Mouse (Mus musculus): Measurements from ENCODE around the gene Zc3h7a. TPM values are rescaled to one million over a fixed set of nuclear protein-coding genes. Genes with fewer than 3 reads are reported as not detected.

Zc3h7a gene
- polyA plus RNA-seq, 1 experiment: 609 TPM

DNA sequence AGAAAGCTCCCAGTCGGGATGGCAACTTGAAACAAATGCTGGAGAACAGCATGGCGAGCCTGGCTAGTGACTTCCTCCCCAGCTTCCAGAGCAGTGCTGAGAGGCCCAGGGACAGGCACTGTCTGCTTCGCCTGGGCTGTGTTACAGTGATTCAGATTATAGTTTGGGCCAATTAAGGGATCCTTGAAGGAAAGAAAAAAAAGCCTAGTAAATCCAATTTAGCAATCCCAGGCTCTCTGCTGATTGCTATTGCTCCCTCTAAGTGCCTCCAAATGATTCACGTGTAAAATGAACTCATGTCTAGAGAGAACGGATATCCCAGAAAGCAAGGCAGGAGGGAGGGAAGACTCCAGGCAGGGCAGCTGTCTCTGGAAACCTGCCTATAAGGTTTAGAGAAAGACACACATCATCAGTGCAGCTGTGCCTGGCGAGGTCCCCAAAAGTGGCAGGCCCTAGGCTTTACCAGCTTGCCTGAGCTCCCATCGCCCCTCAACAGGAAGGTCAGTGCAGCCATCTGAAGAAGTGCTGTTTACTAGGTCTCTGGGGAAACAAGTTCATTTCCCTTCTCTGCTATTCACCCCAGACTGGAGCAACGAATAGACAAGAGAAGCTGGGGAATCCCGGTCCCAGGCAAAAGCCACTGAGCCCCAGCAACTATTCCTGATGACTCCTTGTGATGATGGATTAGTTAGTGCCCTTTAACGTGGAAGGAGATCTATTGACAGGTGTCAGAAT lies 85.2 kb downstream of the Zc3h7a start:
- 35% methylated on average over 10 of the region's 10 CpGs for WGBS
- Histone ChIP-seq H3K4me1 (ENCODE audit: control insufficient read depth, insufficient read depth, low read length) (peaks cover 36% of the 10 kb centered on the region), H3K27ac (ENCODE audit: insufficient read depth, low read depth, low read length) (peak overlapping the region; percentile 65), H3K4me3 (ENCODE audit: insufficient read depth, low read depth, low read length) (no peak overlapping the region)
- TF ChIP-seq CTCF (IDR thresholded peaks at IDR 0.05; ENCODE audit: insufficient read depth, low read depth, low read length): no peak
- TF ChIP-seq POLR2A (IDR thresholded peaks at IDR 0.05; ENCODE audit: insufficient read depth, low read depth, low read length): no peak

- TF ChIP-seq CTCF (IDR thresholded peaks at IDR 0.05; ENCODE audit: insufficient read depth, low read depth, low read length): no peak
- no peak for TF ChIP-seq POLR2A (IDR thresholded peaks at IDR 0.05; ENCODE audit: insufficient read depth, low read depth, low read length)
- Histone ChIP-seq H3K4me3 (ENCODE audit: insufficient read depth, low read depth, low read length) (no peak overlapping the region), H3K27ac (ENCODE audit: insufficient read depth, low read depth, low read length) (peak overlapping the region; percentile 78), H3K4me1 (ENCODE audit: control insufficient read depth, insufficient read depth, low read length) (peaks cover 25% of the 10 kb centered on the region)
- 17% methylated on average over 5 of the region's 5 CpGs for WGBS
Observed at GRCm38 (mm10) chr16:11086856-11087588, 89.2 kb downstream of the Zc3h7a start.

Other genes starting within 250 kb of the Zc3h7a start
- gene Snn, start 115.4 kb downstream of the Zc3h7a start, polyA plus RNA-seq (2012; ENCODE audit: insufficient read depth, insufficient read length, low replicate concordance, missing spikeins): 106 TPM in 1 of 2 replicates, not detected in the other
- not detected in 2 replicates for gene Litaf, start 110.2 kb downstream of the Zc3h7a start, polyA plus RNA-seq (2012; ENCODE audit: insufficient read depth, insufficient read length, low replicate concordance, missing spikeins)
- gene Txndc11, start 41.7 kb downstream of the Zc3h7a start, polyA plus RNA-seq (2012; ENCODE audit: insufficient read depth, insufficient read length, low replicate concordance, missing spikeins): not detected in 2 replicates
- gene Rsl1d1, start 26.9 kb upstream of the Zc3h7a start, polyA plus RNA-seq (2012; ENCODE audit: insufficient read depth, insufficient read length, low replicate concordance, missing spikeins): not detected in 2 replicates
- 209 TPM in 1 of 2 replicates, not detected in the other for gene Gspt1, start 77.9 kb upstream of the Zc3h7a start, polyA plus RNA-seq (2012; ENCODE audit: insufficient read depth, insufficient read length, low replicate concordance, missing spikeins)
- not detected in 2 replicates for gene Tnfrsf17, start 137.4 kb upstream of the Zc3h7a start, polyA plus RNA-seq (2012; ENCODE audit: insufficient read depth, insufficient read length, low replicate concordance, missing spikeins)
- not detected in 2 replicates for gene Snx29, start 146.5 kb upstream of the Zc3h7a start, polyA plus RNA-seq (2012; ENCODE audit: insufficient read depth, insufficient read length, low replicate concordance, missing spikeins)

Measured in olfactory bulb, adult 2 months (tissue).